Mouse (Mus musculus): Measurements from ENCODE around the gene Olfr77. TPM values are rescaled to one million over a fixed set of nuclear protein-coding genes. Genes with fewer than 3 reads are reported as not detected.

The Olfr77 gene
- not detected for total RNA-seq (2021)

GRCm38 (mm10) chr9:19916565-19916964 lies at the start of gene Olfr77:
TSS of gene Olfr77 (plus strand) at chr9:19916865.
- DNase-seq = no peak

GRCm38 (mm10) chr9:19887904-19888303 lies 28.8 kb upstream of the Olfr77 start, which contains the start of gene Olfr862:
TSS of gene Olfr862 (minus strand) at chr9:19888004.
- no peak for DNase-seq

DNA sequence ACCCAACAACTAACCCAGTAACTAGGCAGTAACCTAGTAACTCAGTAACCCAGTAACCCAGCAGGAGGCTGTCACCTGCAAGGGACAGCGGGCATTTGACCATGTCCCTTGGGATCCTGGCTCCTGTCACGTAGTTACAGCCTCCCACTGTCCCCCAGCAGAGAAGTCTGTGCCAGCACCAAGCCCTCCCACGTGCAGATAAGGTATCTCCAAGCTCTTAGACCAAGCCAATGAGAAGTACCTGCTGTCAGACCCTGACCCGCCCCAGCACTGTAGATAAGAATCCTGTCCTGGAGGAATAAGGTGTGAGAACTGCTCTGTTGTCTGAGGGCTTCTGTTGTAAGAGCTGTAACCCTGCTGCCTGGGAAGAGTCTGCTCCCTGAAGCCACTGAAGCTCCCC lies 5.5 kb upstream of the Olfr77 start:
- no peak for DNase-seq

Other genes with a start within 250 kb of the Olfr77 start
- gene Olfr857, start 207.4 kb upstream of the Olfr77 start, total RNA-seq (2021) = not detected
- gene Olfr58, start 136.6 kb upstream of the Olfr77 start, total RNA-seq (2021) = not detected
- gene Olfr859, start 112.0 kb upstream of the Olfr77 start, total RNA-seq (2021) = not detected
- gene Olfr860, start 67.1 kb upstream of the Olfr77 start, total RNA-seq (2021) = not detected
- not detected for gene Olfr862, start 28.9 kb upstream of the Olfr77 start, total RNA-seq (2021)
- gene Olfr866, start 111.2 kb downstream of the Olfr77 start, total RNA-seq (2021) = not detected
- not detected for gene Olfr867, start 140.7 kb downstream of the Olfr77 start, total RNA-seq (2021)
- not detected for gene Olfr868, start 181.8 kb downstream of the Olfr77 start, total RNA-seq (2021)
- not detected for gene Olfr869, start 212.1 kb downstream of the Olfr77 start, total RNA-seq (2021)